Mouse (Mus musculus): ENCODE data around the gene Plekhn1. TPM values are rescaled to one million over a fixed set of nuclear protein-coding genes. Genes with fewer than 3 reads are reported as not detected.

The Plekhn1 gene
- polyA plus RNA-seq (2015; fragmentation: Nextera tagmentation; extraction: Ambion mirVana), result 22.3 and 24.1 TPM in 2 replicates

- Histone ChIP-seq H3K9me3 (ENCODE audit: low read length) (no peaks in the 10 kb centered on the region), H3K4me2 (replicated peaks; ENCODE audit: low read depth, low read length) (peak within 1 kb of the TSS; percentile 93), H3K27ac (ENCODE audit: low read length) (peak within 1 kb of the TSS; percentile 77), H3K27me3 (ENCODE audit: insufficient read depth, low read length) (no peaks in the 10 kb centered on the region), H3K4me3 (ENCODE audit: low read length) (peak within 1 kb of the TSS; percentile 94), H3K36me3 (ENCODE audit: insufficient read depth, low read length) (peaks cover 52% of the 10 kb centered on the region), H3K4me1 (ENCODE audit: insufficient read depth, low read length) (peaks cover 17% of the 10 kb centered on the region), H3K9ac (replicated peaks; ENCODE audit: low read length) (peak within 1 kb of the TSS; percentile 80)
- ATAC-seq (ENCODE audit: low FRiP score, low TSS enrichment), result peak; percentile 31
- WGBS, result under 1% methylated on average over 44 of the region's 48 CpGs
These were observed at the start of gene Plekhn1 for GRCm38 (mm10) chr4:156234701-156235213. Gene Plekhn1 (minus strand): TSS chr4:156234857.

GRCm38 (mm10) chr4:156255078-156255839, 20.6 kb upstream of the Plekhn1 start, which contains the start of gene Samd11:
Gene Samd11 (minus strand): TSS chr4:156255657.
- H3K9me3 ChIP-seq (ENCODE audit: low read length), result no peaks in the 10 kb centered on the region
- peak within 1 kb of the TSS; percentile 7; the same call in 1 of the 2 replicates for H3K4me3 ChIP-seq (ENCODE audit: low read length)
- no peak within 1 kb of the TSS for H3K27ac ChIP-seq (ENCODE audit: low read length)
- peak within 1 kb of the TSS; percentile 30 for H3K4me2 ChIP-seq (replicated peaks; ENCODE audit: low read depth, low read length)
- no peak within 1 kb of the TSS for H3K9ac ChIP-seq (replicated peaks; ENCODE audit: low read length)
- H3K4me1 ChIP-seq (ENCODE audit: insufficient read depth, low read length), result peaks cover 11% of the 10 kb centered on the region
- H3K27me3 ChIP-seq (ENCODE audit: insufficient read depth, low read length), result peaks cover 27% of the 10 kb centered on the region
- H3K36me3 ChIP-seq (ENCODE audit: insufficient read depth, low read length), result no peaks in the 10 kb centered on the region
- 5% methylated on average over 26 of the region's 26 CpGs for WGBS
- peak; percentile 55; the same call in 1 of the 2 replicates for ATAC-seq (ENCODE audit: low FRiP score, low TSS enrichment)

GRCm38 (mm10) chr4:156254361-156255077, 19.9 kb upstream of the Plekhn1 start:
- 2% methylated on average over 30 of the region's 30 CpGs for WGBS
- no peaks in the 10 kb centered on the region for H3K36me3 ChIP-seq (ENCODE audit: insufficient read depth, low read length)
- H3K4me1 ChIP-seq (ENCODE audit: insufficient read depth, low read length), result peaks cover 11% of the 10 kb centered on the region
- no peaks in the 10 kb centered on the region for H3K9me3 ChIP-seq (ENCODE audit: low read length)
- peak; percentile 74 for ATAC-seq (ENCODE audit: low FRiP score, low TSS enrichment)
- H3K27me3 ChIP-seq (ENCODE audit: insufficient read depth, low read length), result peaks cover 27% of the 10 kb centered on the region
- H3K9ac ChIP-seq (replicated peaks; ENCODE audit: low read length), result no peak overlapping the region
- peak overlapping the region; percentile 30 for H3K4me2 ChIP-seq (replicated peaks; ENCODE audit: low read depth, low read length)
- H3K4me3 ChIP-seq (ENCODE audit: low read length), result peak overlapping the region; percentile 7
- no peak overlapping the region for H3K27ac ChIP-seq (ENCODE audit: low read length)

- H3K9ac ChIP-seq (replicated peaks; ENCODE audit: low read length), result no peak overlapping the region
- peaks cover 27% of the 10 kb centered on the region for H3K27me3 ChIP-seq (ENCODE audit: insufficient read depth, low read length)
- H3K4me3 ChIP-seq (ENCODE audit: low read length), result no peak overlapping the region
- 45% methylated on average over 7 of the region's 7 CpGs for WGBS
- H3K9me3 ChIP-seq (ENCODE audit: low read length), result no peaks in the 10 kb centered on the region
- peaks cover 11% of the 10 kb centered on the region for H3K4me1 ChIP-seq (ENCODE audit: insufficient read depth, low read length)
- H3K4me2 ChIP-seq (replicated peaks; ENCODE audit: low read depth, low read length), result no peak overlapping the region
- H3K27ac ChIP-seq (ENCODE audit: low read length), result no peak overlapping the region
- no peak for ATAC-seq (ENCODE audit: low FRiP score, low TSS enrichment)
- peaks cover 14% of the 10 kb centered on the region for H3K36me3 ChIP-seq (ENCODE audit: insufficient read depth, low read length)
These were observed 18.4 kb upstream of the Plekhn1 start for GRCm38 (mm10) chr4:156253043-156253442.

GRCm38 (mm10) chr4:156252619-156253018, 18.0 kb upstream of the Plekhn1 start:
- Histone ChIP-seq H3K27ac (ENCODE audit: low read length) (no peak overlapping the region), H3K27me3 (ENCODE audit: insufficient read depth, low read length) (peaks cover 27% of the 10 kb centered on the region), H3K4me2 (replicated peaks; ENCODE audit: low read depth, low read length) (no peak overlapping the region), H3K36me3 (ENCODE audit: insufficient read depth, low read length) (peaks cover 18% of the 10 kb centered on the region), H3K4me1 (ENCODE audit: insufficient read depth, low read length) (peaks cover 11% of the 10 kb centered on the region), H3K9me3 (ENCODE audit: low read length) (no peaks in the 10 kb centered on the region), H3K4me3 (ENCODE audit: low read length) (no peak overlapping the region), H3K9ac (replicated peaks; ENCODE audit: low read length) (no peak overlapping the region)
- WGBS, result 34% methylated on average over 3 of the region's 3 CpGs
- ATAC-seq (ENCODE audit: low FRiP score, low TSS enrichment), result no peak

GRCm38 (mm10) chr4:156252140-156252539, 17.5 kb upstream of the Plekhn1 start:
- 33% methylated on average over 7 of the region's 7 CpGs for WGBS
- H3K4me2 ChIP-seq (replicated peaks; ENCODE audit: low read depth, low read length), result no peak overlapping the region
- H3K27ac ChIP-seq (ENCODE audit: low read length), result no peak overlapping the region
- no peak for ATAC-seq (ENCODE audit: low FRiP score, low TSS enrichment)
- no peak overlapping the region for H3K4me3 ChIP-seq (ENCODE audit: low read length)
- H3K9ac ChIP-seq (replicated peaks; ENCODE audit: low read length), result no peak overlapping the region
- no peaks in the 10 kb centered on the region for H3K9me3 ChIP-seq (ENCODE audit: low read length)
- peaks cover 23% of the 10 kb centered on the region for H3K36me3 ChIP-seq (ENCODE audit: insufficient read depth, low read length)
- peaks cover 11% of the 10 kb centered on the region for H3K4me1 ChIP-seq (ENCODE audit: insufficient read depth, low read length)
- H3K27me3 ChIP-seq (ENCODE audit: insufficient read depth, low read length), result peaks cover 27% of the 10 kb centered on the region

GRCm38 (mm10) chr4:156251081-156251480, 16.4 kb upstream of the Plekhn1 start:
- Histone ChIP-seq H3K4me1 (ENCODE audit: insufficient read depth, low read length) (peaks cover 11% of the 10 kb centered on the region), H3K27ac (ENCODE audit: low read length) (no peak overlapping the region), H3K9me3 (ENCODE audit: low read length) (no peaks in the 10 kb centered on the region), H3K27me3 (ENCODE audit: insufficient read depth, low read length) (peaks cover 27% of the 10 kb centered on the region), H3K4me3 (ENCODE audit: low read length) (no peak overlapping the region), H3K9ac (replicated peaks; ENCODE audit: low read length) (no peak overlapping the region), H3K4me2 (replicated peaks; ENCODE audit: low read depth, low read length) (no peak overlapping the region), H3K36me3 (ENCODE audit: insufficient read depth, low read length) (peaks cover 34% of the 10 kb centered on the region)
- WGBS, result 61% methylated on average over 8 of the region's 8 CpGs
- 0 out of 2 replicates have a peak, but pooled peaks have one; percentile 16 for ATAC-seq (ENCODE audit: low FRiP score, low TSS enrichment)

GRCm38 (mm10) chr4:156249567-156249966, 14.9 kb upstream of the Plekhn1 start:
- WGBS, result 64% methylated on average over 11 of the region's 11 CpGs

GRCm38 (mm10) chr4:156236651-156237447, 2.2 kb upstream of the Plekhn1 start:
- 26% methylated on average over 53 of the region's 60 CpGs for WGBS
- H3K36me3 ChIP-seq (ENCODE audit: insufficient read depth, low read length), result peaks cover 52% of the 10 kb centered on the region
- H3K4me2 ChIP-seq (replicated peaks; ENCODE audit: low read depth, low read length), result peak overlapping the region; percentile 93

More at GRCm38 (mm10) chr4:156249567-156249966, 14.9 kb upstream of the Plekhn1 start:
- no peak overlapping the region for H3K4me3 ChIP-seq (ENCODE audit: low read length)
- H3K27ac ChIP-seq (ENCODE audit: low read length), result no peak overlapping the region
- peaks cover 15% of the 10 kb centered on the region for H3K27me3 ChIP-seq (ENCODE audit: insufficient read depth, low read length)
- peaks cover under 1% of the 10 kb centered on the region for H3K4me1 ChIP-seq (ENCODE audit: insufficient read depth, low read length)
- peak; percentile 12; the same call in 1 of the 2 replicates for ATAC-seq (ENCODE audit: low FRiP score, low TSS enrichment)
- no peaks in the 10 kb centered on the region for H3K9me3 ChIP-seq (ENCODE audit: low read length)
- no peak overlapping the region for H3K4me2 ChIP-seq (replicated peaks; ENCODE audit: low read depth, low read length)
- no peak overlapping the region for H3K9ac ChIP-seq (replicated peaks; ENCODE audit: low read length)
- H3K36me3 ChIP-seq (ENCODE audit: insufficient read depth, low read length), result peaks cover 46% of the 10 kb centered on the region

More at GRCm38 (mm10) chr4:156236651-156237447, 2.2 kb upstream of the Plekhn1 start:
- Histone ChIP-seq H3K4me1 (ENCODE audit: insufficient read depth, low read length) (peaks cover 17% of the 10 kb centered on the region), H3K27me3 (ENCODE audit: insufficient read depth, low read length) (no peaks in the 10 kb centered on the region), H3K9ac (replicated peaks; ENCODE audit: low read length) (peak overlapping the region; percentile 80), H3K27ac (ENCODE audit: low read length) (no peak overlapping the region; the same call in 1 of the 2 replicates), H3K4me3 (ENCODE audit: low read length) (peak overlapping the region; percentile 94), H3K9me3 (ENCODE audit: low read length) (no peaks in the 10 kb centered on the region)
- ATAC-seq (ENCODE audit: low FRiP score, low TSS enrichment), result no peak
